Mouse (Mus musculus): ENCODE results near the gene Arpp19. TPM values are rescaled to one million over a fixed set of nuclear protein-coding genes. Genes with fewer than 3 reads are reported as not detected.

Gene Arpp19
- polyA plus RNA-seq, 1 experiment, result 160 TPM

- TF ChIP-seq MAX (IDR thresholded peaks at IDR 0.05; ENCODE audit: low read depth) (no peak), E2F4 (IDR thresholded peaks at IDR 0.05; ENCODE audit: insufficient read depth) (no peak), SRF (IDR thresholded peaks at IDR 0.05; ENCODE audit: control insufficient read depth, insufficient read length, low read depth) (no peak), TCF3 (IDR thresholded peaks at IDR 0.05; ENCODE audit: insufficient read length, low read depth) (no peak), MYOG (IDR thresholded peaks at IDR 0.05; ENCODE audit: control insufficient read depth in 1 of 3, insufficient read depth in 1 of 3, insufficient read length in 2 of 3, low read depth in 2 of 3) (no peak)
These were observed 4.3 kb upstream of the Arpp19 start for GRCm38 (mm10) chr9:75033141-75033540.

GRCm38 (mm10) chr9:75034691-75035090, 2.7 kb upstream of the Arpp19 start:
- H3ac ChIP-seq (ENCODE audit: control insufficient read depth, insufficient read length), result no peak overlapping the region
- no peaks in the 10 kb centered on the region for H3K36me3 ChIP-seq (ENCODE audit: control insufficient read depth, insufficient read depth)
- no peak overlapping the region for H3K4me2 ChIP-seq (ENCODE audit: low read depth)
- TF ChIP-seq USF1 (IDR thresholded peaks at IDR 0.05; ENCODE audit: low read depth) (no peak), MAX (IDR thresholded peaks at IDR 0.05; ENCODE audit: low read depth) (no peak), MYOD1 (IDR thresholded peaks at IDR 0.05; ENCODE audit: control insufficient read depth in 1 of 3, insufficient read length in 2 of 3, low read depth in 2 of 3) (no peak), TCF3 (IDR thresholded peaks at IDR 0.05; ENCODE audit: insufficient read length, low read depth) (no peak), SRF (IDR thresholded peaks at IDR 0.05; ENCODE audit: control insufficient read depth, insufficient read length, low read depth) (no peak), CEBPB (IDR thresholded peaks at IDR 0.05; ENCODE audit: insufficient read depth, poor library complexity, severe bottlenecking) (no peak), REST (IDR thresholded peaks at IDR 0.05; ENCODE audit: insufficient read depth, insufficient read length) (no peak), E2F4 (IDR thresholded peaks at IDR 0.05; ENCODE audit: insufficient read depth) (no peak), POLR2A (IDR thresholded peaks at IDR 0.05; ENCODE audit: insufficient read length, low read depth) (no peak), MYOG (IDR thresholded peaks at IDR 0.05; ENCODE audit: control insufficient read depth in 1 of 3, insufficient read depth in 1 of 3, insufficient read length in 2 of 3, low read depth in 2 of 3) (no peak), TCF12 (IDR thresholded peaks at IDR 0.05; ENCODE audit: insufficient read depth, poor library complexity, severe bottlenecking) (no peak), POLR2AphosphoS2 (IDR thresholded peaks at IDR 0.05; ENCODE audit: insufficient read length, low read depth) (no peak)
- H3K79me2 ChIP-seq (ENCODE audit: control insufficient read depth, insufficient read depth), result peaks cover 19% of the 10 kb centered on the region
- H3K4me3 ChIP-seq, result no peak overlapping the region
- H3K27me3 ChIP-seq (ENCODE audit: control insufficient read depth, insufficient read depth, insufficient read length), result no peaks in the 10 kb centered on the region

More at GRCm38 (mm10) chr9:75033141-75033540, 4.3 kb upstream of the Arpp19 start:
- H3K79me2 ChIP-seq (ENCODE audit: control insufficient read depth, insufficient read depth), result peaks cover 3% of the 10 kb centered on the region
- H3K36me3 ChIP-seq (ENCODE audit: control insufficient read depth, insufficient read depth), result no peaks in the 10 kb centered on the region
- no peak overlapping the region for H3K4me2 ChIP-seq (ENCODE audit: low read depth)
- no peak overlapping the region for H3ac ChIP-seq (ENCODE audit: control insufficient read depth, insufficient read length)
- H3K27me3 ChIP-seq (ENCODE audit: control insufficient read depth, insufficient read depth, insufficient read length), result no peaks in the 10 kb centered on the region
- H3K4me3 ChIP-seq, result no peak overlapping the region

GRCm38 (mm10) chr9:75035944-75036343, 1.5 kb upstream of the Arpp19 start:
- H3K79me2 ChIP-seq (ENCODE audit: control insufficient read depth, insufficient read depth), result peaks cover 31% of the 10 kb centered on the region
- no peak overlapping the region for H3K4me3 ChIP-seq
- H3K27me3 ChIP-seq (ENCODE audit: control insufficient read depth, insufficient read depth, insufficient read length), result no peaks in the 10 kb centered on the region
- no peak overlapping the region for H3K4me2 ChIP-seq (ENCODE audit: low read depth)
- H3ac ChIP-seq (ENCODE audit: control insufficient read depth, insufficient read length), result no peak overlapping the region
- TF ChIP-seq POLR2AphosphoS2 (IDR thresholded peaks at IDR 0.05; ENCODE audit: insufficient read length, low read depth) (no peak), TCF12 (IDR thresholded peaks at IDR 0.05; ENCODE audit: insufficient read depth, poor library complexity, severe bottlenecking) (no peak), MYOG (IDR thresholded peaks at IDR 0.05; ENCODE audit: control insufficient read depth in 1 of 3, insufficient read depth in 1 of 3, insufficient read length in 2 of 3, low read depth in 2 of 3) (no peak), MAX (IDR thresholded peaks at IDR 0.05; ENCODE audit: low read depth) (no peak), SRF (IDR thresholded peaks at IDR 0.05; ENCODE audit: control insufficient read depth, insufficient read length, low read depth) (no peak), E2F4 (IDR thresholded peaks at IDR 0.05; ENCODE audit: insufficient read depth) (no peak), MYOD1 (IDR thresholded peaks at IDR 0.05; ENCODE audit: control insufficient read depth in 1 of 3, insufficient read length in 2 of 3, low read depth in 2 of 3) (no peak), REST (IDR thresholded peaks at IDR 0.05; ENCODE audit: insufficient read depth, insufficient read length) (no peak), TCF3 (IDR thresholded peaks at IDR 0.05; ENCODE audit: insufficient read length, low read depth) (no peak), POLR2A (IDR thresholded peaks at IDR 0.05; ENCODE audit: insufficient read length, low read depth) (no peak), CEBPB (IDR thresholded peaks at IDR 0.05; ENCODE audit: insufficient read depth, poor library complexity, severe bottlenecking) (no peak)
- H3K36me3 ChIP-seq (ENCODE audit: control insufficient read depth, insufficient read depth), result no peaks in the 10 kb centered on the region

GRCm38 (mm10) chr9:75038357-75038688, 909 bp downstream of the Arpp19 start:
- peak overlapping the region; percentile 69 for H3ac ChIP-seq (ENCODE audit: control insufficient read depth, insufficient read length)
- peak overlapping the region; percentile 85 for H3K4me2 ChIP-seq (ENCODE audit: low read depth)
- peak overlapping the region; percentile 75 for H3K4me3 ChIP-seq
- H3K79me2 ChIP-seq (ENCODE audit: control insufficient read depth, insufficient read depth), result peaks cover 55% of the 10 kb centered on the region
- no peaks in the 10 kb centered on the region for H3K36me3 ChIP-seq (ENCODE audit: control insufficient read depth, insufficient read depth)
- TF ChIP-seq E2F4 (IDR thresholded peaks at IDR 0.05; ENCODE audit: insufficient read depth), result no peak
- TF ChIP-seq MYOD1 (IDR thresholded peaks at IDR 0.05; ENCODE audit: control insufficient read depth in 1 of 3, insufficient read length in 2 of 3, low read depth in 2 of 3), result no peak
- TF ChIP-seq TCF12 (IDR thresholded peaks at IDR 0.05; ENCODE audit: insufficient read depth, poor library complexity, severe bottlenecking), result no peak
- TF ChIP-seq MYOG (IDR thresholded peaks at IDR 0.05; ENCODE audit: control insufficient read depth in 1 of 3, insufficient read depth in 1 of 3, insufficient read length in 2 of 3, low read depth in 2 of 3), result no peak
- no peak for TF ChIP-seq USF1 (IDR thresholded peaks at IDR 0.05; ENCODE audit: low read depth)
- no peak for TF ChIP-seq POLR2A (IDR thresholded peaks at IDR 0.05; ENCODE audit: insufficient read length, low read depth)
- no peak for TF ChIP-seq MAX (IDR thresholded peaks at IDR 0.05; ENCODE audit: low read depth)
- TF ChIP-seq TCF3 (IDR thresholded peaks at IDR 0.05; ENCODE audit: insufficient read length, low read depth), result no peak
- TF ChIP-seq POLR2AphosphoS2 (IDR thresholded peaks at IDR 0.05; ENCODE audit: insufficient read length, low read depth), result no peak
- no peaks in the 10 kb centered on the region for H3K27me3 ChIP-seq (ENCODE audit: control insufficient read depth, insufficient read depth, insufficient read length)

GRCm38 (mm10) chr9:75040566-75040965, 3.2 kb downstream of the Arpp19 start:
- Histone ChIP-seq H3ac (ENCODE audit: control insufficient read depth, insufficient read length) (no peak overlapping the region), H3K4me3 (no peak overlapping the region), H3K79me2 (ENCODE audit: control insufficient read depth, insufficient read depth) (peaks cover 76% of the 10 kb centered on the region), H3K4me2 (ENCODE audit: low read depth) (no peak overlapping the region), H3K36me3 (ENCODE audit: control insufficient read depth, insufficient read depth) (no peaks in the 10 kb centered on the region), H3K27me3 (ENCODE audit: control insufficient read depth, insufficient read depth, insufficient read length) (no peaks in the 10 kb centered on the region)
- TF ChIP-seq SRF (IDR thresholded peaks at IDR 0.05; ENCODE audit: control insufficient read depth, insufficient read length, low read depth) (no peak), POLR2A (IDR thresholded peaks at IDR 0.05; ENCODE audit: insufficient read length, low read depth) (no peak), USF1 (IDR thresholded peaks at IDR 0.05; ENCODE audit: low read depth) (no peak), TCF3 (IDR thresholded peaks at IDR 0.05; ENCODE audit: insufficient read length, low read depth) (no peak), E2F4 (IDR thresholded peaks at IDR 0.05; ENCODE audit: insufficient read depth) (no peak), CEBPB (IDR thresholded peaks at IDR 0.05; ENCODE audit: insufficient read depth, poor library complexity, severe bottlenecking) (no peak), TCF12 (IDR thresholded peaks at IDR 0.05; ENCODE audit: insufficient read depth, poor library complexity, severe bottlenecking) (no peak), MYOD1 (IDR thresholded peaks at IDR 0.05; ENCODE audit: control insufficient read depth in 1 of 3, insufficient read length in 2 of 3, low read depth in 2 of 3) (no peak), REST (IDR thresholded peaks at IDR 0.05; ENCODE audit: insufficient read depth, insufficient read length) (no peak), POLR2AphosphoS2 (IDR thresholded peaks at IDR 0.05; ENCODE audit: insufficient read length, low read depth) (no peak), MYOG (IDR thresholded peaks at IDR 0.05; ENCODE audit: control insufficient read depth in 1 of 3, insufficient read depth in 1 of 3, insufficient read length in 2 of 3, low read depth in 2 of 3) (no peak), MAX (IDR thresholded peaks at IDR 0.05; ENCODE audit: low read depth) (no peak)
